1 mouse cellular context compared by ENCODE assay signal in the genomic region with DNA sequence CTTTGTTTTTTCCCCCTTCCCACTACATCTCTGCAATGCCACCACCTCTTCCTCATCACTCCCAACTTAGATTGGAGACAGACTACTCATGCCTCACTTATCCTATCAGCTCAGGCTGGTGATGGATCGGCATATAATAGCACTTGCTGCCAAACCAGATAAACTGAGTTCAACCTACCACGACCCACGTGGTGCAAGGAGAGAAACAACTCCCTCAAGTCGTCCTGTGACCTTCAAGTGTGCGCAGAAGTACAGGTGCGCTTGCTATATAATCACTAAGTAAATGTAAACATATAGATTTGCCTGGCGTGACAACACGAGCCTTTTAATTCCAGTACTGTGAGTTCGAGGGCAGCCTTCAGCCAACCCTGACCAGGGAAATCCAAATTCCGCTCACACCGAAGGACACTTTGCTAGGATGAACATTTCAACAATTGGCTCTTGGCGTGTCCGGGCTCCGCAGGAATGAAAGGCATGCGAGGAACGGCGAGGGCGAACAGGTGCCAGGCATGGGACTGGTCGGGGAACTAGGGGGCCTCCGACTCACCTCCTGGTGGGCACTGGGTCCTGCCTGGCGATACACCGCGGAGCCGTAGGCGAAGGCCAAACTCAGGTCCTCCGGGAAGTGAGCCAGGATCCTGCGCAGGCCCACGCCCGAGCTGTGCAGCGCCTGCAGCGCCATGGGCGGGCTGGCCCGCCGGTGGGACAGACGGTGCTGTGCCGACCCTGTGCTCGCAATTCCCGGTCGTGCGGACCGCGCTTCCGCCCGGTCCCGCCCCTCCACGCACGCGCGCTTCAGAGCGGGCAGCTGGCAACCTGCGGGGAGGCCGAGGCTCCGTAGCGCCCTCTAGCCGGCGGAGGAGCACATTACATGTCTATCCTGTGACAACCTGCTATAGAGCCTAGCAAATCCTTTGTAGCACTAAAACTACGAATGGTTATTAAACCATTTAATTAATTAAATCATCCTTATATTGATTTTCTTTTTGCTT.
TF ChIP-seq lines count a peak whose summit lies in the region.

Tamm41 (minus strand) TSS at position 774 of the 992 bp plus-strand sequence.

TF ChIP-seq in MEL, 35 proteins besides CTCF, POLR2A, EP300 and RAD21 (continued from another document):
- TF ChIP-seq MAX (IDR thresholded peaks at IDR 0.05; ENCODE audit: low read length) (peak; percentile 91), BHLHE40 (IDR thresholded peaks at IDR 0.05; ENCODE audit: borderline replicate concordance, low read depth, low read length) (no peak), UBTF (IDR thresholded peaks at IDR 0.05; ENCODE audit: borderline replicate concordance, insufficient read depth, low read depth, low read length) (no peak), ELF1 (IDR thresholded peaks at IDR 0.05; ENCODE audit: low read depth, low read length) (peak; percentile 85), GABPA (IDR thresholded peaks at IDR 0.05; ENCODE audit: low read depth, low read length) (peak; percentile 84; the same call in 1 of the 2 replicates), MXI1 (IDR thresholded peaks at IDR 0.05; ENCODE audit: low read depth, low read length) (peak; percentile 88), TCF12 (IDR thresholded peaks at IDR 0.05; ENCODE audit: low read depth, low read length) (peak; percentile 63), MYC (IDR thresholded peaks at IDR 0.05; ENCODE audit: low read depth, low read length) (peak; percentile 81), MEF2A (IDR thresholded peaks at IDR 0.05; ENCODE audit: extremely low read depth, insufficient replicate concordance, low read depth, low read length, poor library complexity, severe bottlenecking) (no peak), NELFE (IDR thresholded peaks at IDR 0.05; ENCODE audit: low read depth, low read length) (peak; percentile 82), ZMIZ1 (IDR thresholded peaks at IDR 0.05; ENCODE audit: low read depth, low read length) (no peak; the same call in 1 of the 2 replicates), POLR2AphosphoS2 (IDR thresholded peaks at IDR 0.05; ENCODE audit: low read length) (peak; percentile 69; the same call in 1 of the 2 replicates), TBP (IDR thresholded peaks at IDR 0.05; ENCODE audit: low read depth, low read length) (peak; percentile 41; the same call in 1 of the 2 replicates), ZNF384 (IDR thresholded peaks at IDR 0.05; ENCODE audit: low read depth, low read length) (no peak)
